Mouse (Mus musculus) lung, postnatal 10 days (tissue): ENCODE measurements at regions not wholly inside any gene's neighbourhood (a gene's known extent, or its start where the extent isn't known, plus 50 kb on each side); places are given as distances from the start of the nearest gene placed in this dataset.
"Not testable (repeated sequence)": the region's sequence is repeated elsewhere in the genome, so short reads cannot be mapped to it uniquely, and the experiment has no call there.

Experiments
- DNase-seq: peaks from one replicate; pipeline ENCODE4 v3.0.0; 2021

DNA sequence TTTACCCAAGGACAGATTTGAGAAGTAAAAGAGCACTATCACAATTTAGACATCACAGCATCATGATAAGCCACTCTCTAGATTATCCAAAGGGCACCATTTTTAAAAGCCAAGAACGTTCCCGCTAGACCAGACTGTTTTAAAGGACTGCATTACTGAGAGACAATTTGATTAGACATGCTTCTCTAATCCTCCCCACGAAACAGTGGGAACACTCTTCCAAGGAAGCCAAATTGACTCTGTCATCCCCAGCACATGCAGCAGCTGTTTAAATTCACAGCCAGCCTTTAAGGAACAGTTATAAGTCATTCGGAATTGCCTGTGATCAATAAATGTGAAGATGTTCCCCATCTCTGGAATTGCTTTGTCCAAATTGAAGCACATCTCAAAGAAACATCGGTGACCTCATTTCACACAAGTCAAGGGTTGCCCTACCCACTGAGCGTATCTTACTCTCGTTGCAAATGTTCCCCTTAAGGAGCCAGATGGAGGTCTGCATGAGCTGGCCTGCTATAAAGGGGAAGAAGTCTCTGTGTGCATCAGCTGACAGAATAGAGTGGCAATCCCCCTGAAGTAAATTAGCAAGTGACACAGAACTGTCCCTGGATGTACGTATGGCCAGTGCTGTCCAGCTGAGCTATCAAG is 393.2 kb downstream of the Pid1 start:
- DNase-seq, result no peak

DNA sequence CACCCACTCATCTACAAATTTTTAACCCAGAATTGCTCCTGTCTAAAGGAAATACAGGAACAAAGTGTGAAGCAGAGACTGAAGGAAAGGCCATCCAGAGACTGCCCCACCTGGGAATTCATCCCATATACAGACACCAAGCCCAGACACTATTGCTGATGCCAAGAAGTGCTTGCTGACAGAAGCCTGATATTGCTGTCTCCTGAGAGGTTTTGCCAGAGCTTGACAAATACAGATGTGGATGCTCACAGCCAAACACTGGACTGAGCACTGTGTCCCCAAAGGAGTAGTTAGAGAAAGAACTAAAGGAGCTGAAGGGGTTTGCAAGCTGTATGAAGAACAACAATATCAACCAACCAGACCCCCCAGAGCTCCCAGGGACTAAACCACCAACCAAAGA is 399.3 kb downstream of the Pid1 start:
- DNase-seq, result not testable (repeated sequence)

GRCm38 (mm10) chr1:83961761-83962160 is 402.2 kb downstream of the Pid1 start:
- no peak for DNase-seq

DNA sequence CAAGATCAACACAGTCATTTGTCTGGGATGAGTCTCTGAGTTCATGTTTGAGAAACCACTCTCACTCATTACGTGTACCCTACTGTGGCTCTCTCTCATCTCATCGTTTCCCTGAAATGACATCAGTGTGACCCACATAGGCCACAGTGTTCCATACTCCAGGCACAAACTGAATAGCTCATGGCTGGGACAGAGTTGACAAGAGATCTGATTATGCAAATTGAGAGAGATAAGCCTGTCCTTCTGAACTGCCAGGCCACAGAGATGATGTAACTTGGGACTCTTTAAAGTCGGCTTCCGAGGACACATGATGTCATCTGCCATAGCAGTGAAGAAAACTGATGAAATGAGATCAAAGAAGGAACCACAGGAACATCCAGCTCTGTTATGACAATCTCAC is 404.2 kb downstream of the Pid1 start:
- DNase-seq, result no peak

DNA sequence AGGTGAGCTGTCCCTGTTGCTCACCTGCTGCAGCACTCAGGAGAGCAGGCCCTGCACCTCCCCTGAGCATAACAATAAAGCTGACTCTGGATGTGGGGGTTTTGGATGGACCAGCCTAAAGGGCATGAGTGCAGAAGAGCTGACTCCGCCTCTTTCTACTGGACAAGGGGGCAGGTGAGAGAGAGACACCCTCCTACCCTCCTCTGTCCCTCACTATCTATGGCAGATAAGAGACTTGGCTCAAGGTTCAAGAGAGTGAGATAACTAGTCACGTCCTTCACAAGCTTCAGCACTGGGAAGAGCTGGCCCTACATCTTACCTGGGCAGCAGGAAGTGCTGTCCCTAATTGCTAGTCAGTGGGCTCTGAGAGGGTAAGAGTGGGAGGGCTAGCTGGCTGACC is 441.1 kb downstream of the Pid1 start:
- no peak for DNase-seq

- no peak for DNase-seq
These were observed 448.5 kb downstream of the Pid1 start for GRCm38 (mm10) chr1:83915454-83915853.

- DNase-seq, result no peak
These were observed 456.6 kb downstream of the Pid1 start for GRCm38 (mm10) chr1:83907347-83907746.

GRCm38 (mm10) chr1:83906906-83907305 is 457.1 kb downstream of the Pid1 start:
- no peak for DNase-seq

- DNase-seq, result no peak
These were observed 463.8 kb downstream of the Pid1 start for GRCm38 (mm10) chr1:83900135-83900534.

GRCm38 (mm10) chr1:83896650-83897049 is 467.3 kb downstream of the Pid1 start:
- no peak for DNase-seq

DNA sequence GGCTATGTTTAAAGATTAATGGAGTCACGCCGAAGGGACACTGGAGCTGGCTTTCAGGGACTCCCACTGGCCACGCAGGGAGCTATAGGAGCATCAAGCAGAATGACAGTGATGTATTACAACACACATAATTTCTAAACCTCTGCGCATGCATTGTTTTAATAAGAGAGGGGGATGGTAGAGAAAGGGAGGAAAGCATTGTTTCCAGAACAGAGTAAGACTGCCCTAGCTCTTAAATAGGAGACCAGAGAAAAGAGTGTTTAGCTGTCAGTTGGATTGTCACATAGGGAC is 471.1 kb upstream of the Sphkap start:
- no peak for DNase-seq

GRCm38 (mm10) chr1:83878330-83879108 is 470.5 kb upstream of the Sphkap start:
- DNase-seq, result no peak

GRCm38 (mm10) chr1:83870853-83871567 is 463.0 kb upstream of the Sphkap start:
- DNase-seq, result no peak

- DNase-seq, result no peak
These were observed 461.0 kb upstream of the Sphkap start for GRCm38 (mm10) chr1:83869046-83869445.

- no peak for DNase-seq
These were observed 454.5 kb upstream of the Sphkap start for GRCm38 (mm10) chr1:83862541-83862940.

DNA sequence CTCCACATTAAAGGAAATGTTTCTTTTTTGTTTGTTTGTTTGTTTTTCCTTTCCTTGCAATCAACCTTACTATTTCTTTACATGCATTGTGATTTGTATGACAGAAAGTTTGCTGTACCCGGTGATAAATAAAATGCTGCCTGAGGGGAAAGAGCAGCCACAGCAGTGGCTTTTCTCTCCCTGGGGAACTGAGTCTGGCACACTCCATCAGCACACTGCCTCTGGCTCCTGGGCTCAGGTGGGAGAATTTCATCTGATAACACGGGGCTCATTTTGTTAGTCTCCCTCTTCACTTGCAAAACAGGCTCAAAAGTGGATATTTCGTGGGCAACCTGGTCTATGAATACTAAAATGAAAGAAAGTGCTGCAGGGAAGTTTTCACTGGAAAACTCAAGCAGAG is 454.1 kb upstream of the Sphkap start:
- no peak for DNase-seq

GRCm38 (mm10) chr1:83859732-83860424 is 451.9 kb upstream of the Sphkap start:
- DNase-seq, result no peak

DNA sequence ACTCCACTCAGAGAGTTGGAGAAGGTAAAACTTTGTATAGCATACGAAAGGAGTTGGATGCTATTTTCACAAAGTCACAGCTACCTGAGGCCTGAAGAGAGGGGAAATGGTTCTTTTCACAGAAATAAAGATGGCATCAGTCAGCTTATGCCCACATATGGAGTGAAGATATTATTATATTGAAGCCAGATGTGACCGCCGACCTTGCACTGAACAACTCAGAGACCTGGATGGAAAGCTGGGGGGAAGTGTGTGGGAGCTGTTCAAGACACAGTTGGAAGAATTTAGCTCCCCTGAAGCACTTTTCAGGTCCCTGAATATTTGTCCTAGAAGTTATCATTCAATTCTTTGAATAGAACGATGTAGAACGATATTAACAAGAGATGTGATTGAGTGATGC is 446.0 kb upstream of the Sphkap start:
- no peak for DNase-seq

GRCm38 (mm10) chr1:83851081-83851480 is 443.1 kb upstream of the Sphkap start:
- no peak for DNase-seq

DNA sequence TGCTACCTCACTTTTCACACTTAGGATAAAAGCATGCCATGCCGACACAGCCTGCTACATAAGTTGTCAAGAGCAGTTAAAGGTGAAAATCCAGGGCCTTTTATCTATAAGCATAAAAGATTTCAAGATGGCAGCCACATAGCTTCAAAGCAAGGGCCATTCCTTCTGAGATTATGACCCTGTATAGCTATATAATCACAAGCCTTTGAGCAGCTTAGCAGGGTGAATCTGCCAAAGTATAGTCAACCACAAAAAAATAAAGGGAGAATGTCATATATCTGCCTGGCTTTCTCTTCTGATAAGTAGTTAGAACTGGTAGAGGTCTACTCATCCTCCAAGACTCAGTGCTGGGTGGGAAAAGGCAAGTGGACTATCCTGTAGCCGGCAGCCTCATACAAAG is 440.4 kb upstream of the Sphkap start:
- DNase-seq, result no peak

DNA sequence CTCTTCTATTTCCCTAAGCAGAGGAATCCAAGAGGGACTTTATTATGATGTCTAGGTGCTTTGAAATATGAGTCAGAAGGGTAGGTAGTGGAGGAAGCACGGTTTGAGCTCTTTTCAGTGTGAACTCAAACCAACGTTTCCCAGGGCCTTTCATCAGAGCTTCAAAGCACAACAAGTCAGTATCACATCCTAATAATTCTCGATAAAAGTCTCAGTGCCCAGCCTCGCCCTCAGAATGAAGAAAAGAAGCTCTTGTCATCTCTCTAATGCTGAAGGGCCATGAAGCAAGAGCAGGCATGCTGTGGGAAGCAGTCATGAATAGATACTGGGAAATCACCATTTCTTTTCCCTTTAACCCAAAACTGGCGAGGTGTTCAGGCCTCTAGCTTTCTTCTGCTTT is 440.0 kb upstream of the Sphkap start:
- DNase-seq, result no peak

DNA sequence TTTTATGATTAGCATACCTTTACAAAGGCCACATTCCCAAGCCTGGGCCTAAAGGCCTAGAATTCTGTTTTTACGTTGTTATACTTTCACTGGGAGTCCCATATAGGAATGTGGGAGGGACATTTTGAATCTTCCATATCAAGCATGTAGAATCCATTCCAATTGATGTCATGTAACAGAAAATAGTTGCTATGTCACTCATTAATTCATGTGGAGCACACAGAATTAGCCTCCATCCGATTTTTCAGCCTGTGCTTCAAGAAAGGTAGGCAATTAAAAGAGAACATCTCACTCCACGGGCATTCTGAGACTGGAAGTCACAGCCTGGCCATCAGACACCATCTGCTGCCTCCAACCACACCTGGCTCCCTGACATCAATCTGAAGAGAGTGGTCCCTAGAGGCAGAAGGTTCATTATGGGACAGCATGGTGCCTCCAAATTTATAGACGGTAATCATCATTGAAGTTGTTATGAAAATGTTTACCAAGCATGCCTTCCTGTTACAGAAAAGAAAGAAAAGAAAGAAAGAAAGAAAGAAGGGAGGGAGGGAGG is 436.9 kb upstream of the Sphkap start:
- DNase-seq, result no peak

DNA sequence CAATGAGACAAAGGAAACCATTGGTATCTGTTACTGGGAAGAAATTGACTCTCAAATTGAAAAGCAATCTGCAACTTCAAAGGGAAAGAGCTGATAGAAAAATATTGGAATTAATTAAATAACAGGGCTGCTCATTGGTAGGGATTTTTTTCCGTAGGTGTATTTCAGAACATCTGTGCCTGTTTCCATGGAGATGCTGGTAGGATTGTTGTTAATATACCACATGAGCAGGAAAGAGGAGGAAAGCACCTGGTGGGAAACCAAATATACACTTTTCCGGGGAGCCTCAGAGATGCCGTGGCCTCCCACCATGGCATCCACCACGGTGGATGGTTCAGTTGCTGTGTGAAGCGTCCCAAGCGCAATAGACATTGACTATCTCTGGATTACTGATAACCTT is 428.0 kb upstream of the Sphkap start:
- no peak for DNase-seq
